Mouse (Mus musculus) lung, adult 2 months (tissue): ENCODE results near the gene Phkg2.

ENCODE experiments used
- CTCF ChIP-seq: fragments of 200-500 bp; IDR thresholded peaks from 2 replicates; pipeline ENCODE4 v1.5.1; 2011; ENCODE audit warnings: mild to moderate bottlenecking, low read length, control low read depth; ENCODE audit not compliant: insufficient read depth
- POLR2A ChIP-seq: fragments of 200-500 bp; IDR thresholded peaks from 2 replicates; pipeline ENCODE4 v1.6.1; 2011; ENCODE audit warnings: low read depth, mild to moderate bottlenecking, control low read depth, low read length, borderline replicate concordance; ENCODE audit errors: extremely low read depth

- no peak for TF ChIP-seq CTCF
- TF ChIP-seq POLR2A, result no peak
Observed at GRCm38 (mm10) chr7:127589637-127590036, 16.5 kb downstream of the Phkg2 start.
